Mouse (Mus musculus): ENCODE measurements around the gene Bcl2. TPM values are rescaled to one million over a fixed set of nuclear protein-coding genes. Genes with fewer than 3 reads are reported as not detected.

Bcl2 gene
- total and polyA plus RNA-seq, 3 experiments = 1.3 to 5.0 (median 3.5) TPM

DNA sequence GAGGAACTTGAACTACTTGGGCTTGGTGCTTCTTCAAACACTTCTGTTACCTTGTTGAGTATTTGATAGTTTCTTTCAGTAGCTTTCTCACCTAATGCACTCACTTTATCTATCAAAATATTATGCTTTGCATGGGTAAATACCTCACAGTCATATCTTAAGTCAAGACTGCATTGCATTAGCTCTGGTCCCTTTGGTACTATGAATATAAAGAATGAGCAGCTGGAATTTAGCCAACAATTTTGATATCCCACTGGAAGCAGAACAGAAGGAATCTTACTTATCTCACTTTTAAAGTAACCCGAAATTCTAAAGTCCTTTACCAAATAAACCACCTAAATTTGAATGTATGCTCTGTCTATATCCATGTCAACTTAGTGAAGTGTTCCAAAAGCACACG lies 83.1 kb downstream of the Bcl2 start:
- peaks cover 20% of the 10 kb centered on the region for H3K4me1 ChIP-seq (ENCODE audit: control insufficient read depth, insufficient read depth, low read length)
- WGBS = 40% methylated on average over 2 of the region's 2 CpGs

DNA sequence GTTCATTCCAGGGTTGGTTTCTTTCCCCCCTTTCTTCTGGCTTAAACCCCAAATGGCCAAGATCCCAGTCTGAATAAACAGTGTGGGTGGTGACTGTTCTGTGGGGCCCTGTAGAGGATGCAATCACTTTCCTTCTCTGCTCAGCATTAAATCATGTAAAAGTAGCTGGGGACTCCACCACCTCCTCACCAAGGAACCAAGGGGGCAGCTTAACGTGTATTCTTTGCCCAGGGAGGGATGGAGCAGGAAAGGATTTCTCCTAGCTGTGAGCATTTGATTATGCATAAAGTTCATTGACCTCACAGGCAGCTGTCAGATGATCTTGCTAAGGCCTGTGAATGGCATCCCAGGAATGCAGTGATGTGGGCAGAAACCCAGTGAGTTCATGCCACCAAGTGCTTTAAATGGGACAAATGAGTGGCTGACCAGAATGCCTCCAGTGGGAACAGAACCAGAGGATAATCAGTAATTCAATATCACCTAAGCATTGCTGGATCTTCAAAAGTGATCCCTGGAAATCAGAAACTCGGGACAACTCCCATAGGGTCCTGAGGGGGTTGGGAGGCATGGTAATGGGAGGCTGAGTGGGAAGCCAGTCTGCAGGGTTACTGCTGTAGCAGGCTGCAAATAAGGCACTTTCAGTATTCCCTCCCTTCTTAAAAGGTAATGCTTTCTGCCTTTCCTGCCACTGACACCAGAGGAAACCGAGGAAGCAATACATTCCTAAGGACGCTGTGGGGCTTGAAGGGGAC lies 84.0 kb downstream of the Bcl2 start:
- Histone ChIP-seq H3K4me1 (ENCODE audit: control insufficient read depth, insufficient read depth, low read length) (peaks cover 20% of the 10 kb centered on the region), H3K9ac (ENCODE audit: low read depth, low read length) (no peak overlapping the region), H3K79me2 (replicated peaks; ENCODE audit: control insufficient read depth, insufficient read depth, low read length) (no peaks in the 10 kb centered on the region), H3K36me3 (ENCODE audit: control insufficient read depth, insufficient read depth, low read length) (peaks cover 6% of the 10 kb centered on the region), H3K27ac (peak overlapping the region; percentile 33), H3K4me3 (no peak overlapping the region), H3K27me3 (ENCODE audit: control insufficient read depth, insufficient read depth, low read length) (no peaks in the 10 kb centered on the region)
- 41% methylated on average over 4 of the region's 4 CpGs for WGBS
- no peak for TF ChIP-seq EP300 (IDR thresholded peaks at IDR 0.05; ENCODE audit: insufficient read depth, low read depth, low read length)
- TF ChIP-seq CTCF (IDR thresholded peaks at IDR 0.05) = no peak
- TF ChIP-seq POLR2A (IDR thresholded peaks at IDR 0.05; ENCODE audit: insufficient read depth, low read depth, low read length) = no peak
- intact Hi-C loops (cut with DNase I) = loop anchor here (5.0 kb wide), 1 partner anchor 83 kb away; no protein-coding TSS in a partner anchor
- DNase-seq = peak; percentile 36 to 48

More for the DNA sequence above, 83.1 kb downstream of the Bcl2 start:
- Histone ChIP-seq H3K79me2 (replicated peaks; ENCODE audit: control insufficient read depth, insufficient read depth, low read length) (no peaks in the 10 kb centered on the region), H3K27ac (no peak overlapping the region), H3K27me3 (ENCODE audit: control insufficient read depth, insufficient read depth, low read length) (no peaks in the 10 kb centered on the region), H3K36me3 (ENCODE audit: control insufficient read depth, insufficient read depth, low read length) (peaks cover 6% of the 10 kb centered on the region), H3K9ac (ENCODE audit: low read depth, low read length) (no peak overlapping the region), H3K4me3 (no peak overlapping the region)
- DNase-seq = no peak
- intact Hi-C loops (cut with DNase I) = no loop called here
- TF ChIP-seq POLR2A (IDR thresholded peaks at IDR 0.05; ENCODE audit: insufficient read depth, low read depth, low read length) (no peak), CTCF (IDR thresholded peaks at IDR 0.05) (no peak), EP300 (IDR thresholded peaks at IDR 0.05; ENCODE audit: insufficient read depth, low read depth, low read length) (no peak)

DNA sequence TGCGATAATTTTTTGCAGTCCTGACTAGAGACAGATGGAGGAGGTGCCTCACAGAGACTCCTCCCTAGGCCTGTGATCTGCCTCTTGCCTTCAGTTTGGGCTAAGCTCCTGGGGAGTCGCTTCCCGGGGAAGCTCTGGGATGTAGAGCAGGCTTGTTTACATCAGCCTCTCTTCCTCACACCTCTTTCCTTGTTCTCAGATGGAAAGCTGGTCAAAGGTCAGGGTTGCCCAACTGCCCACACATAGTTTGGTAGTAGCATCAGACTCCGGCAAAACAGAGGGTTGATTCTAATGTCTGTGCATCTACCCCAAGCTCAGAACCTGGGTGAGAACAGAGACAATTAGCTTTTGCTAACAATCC lies 84.6 kb downstream of the Bcl2 start:
- H3K27me3 ChIP-seq (ENCODE audit: control insufficient read depth, insufficient read depth, low read length) = no peaks in the 10 kb centered on the region
- intact Hi-C loops (cut with DNase I) = loop anchor here (5.0 kb wide), 1 partner anchor 82 kb away; no protein-coding TSS in a partner anchor
- WGBS = 14% methylated on average over 4 of the region's 4 CpGs
- H3K4me1 ChIP-seq (ENCODE audit: control insufficient read depth, insufficient read depth, low read length) = peaks cover 20% of the 10 kb centered on the region
- TF ChIP-seq POLR2A (IDR thresholded peaks at IDR 0.05; ENCODE audit: insufficient read depth, low read depth, low read length) = peak; percentile 42; the same call in 1 of the 2 replicates
- no peak for TF ChIP-seq EP300 (IDR thresholded peaks at IDR 0.05; ENCODE audit: insufficient read depth, low read depth, low read length)
- H3K36me3 ChIP-seq (ENCODE audit: control insufficient read depth, insufficient read depth, low read length) = peaks cover 6% of the 10 kb centered on the region
- H3K4me3 ChIP-seq = no peak overlapping the region
- no peaks in the 10 kb centered on the region for H3K79me2 ChIP-seq (replicated peaks; ENCODE audit: control insufficient read depth, insufficient read depth, low read length)
- H3K27ac ChIP-seq = peak overlapping the region; percentile 33
- H3K9ac ChIP-seq (ENCODE audit: low read depth, low read length) = no peak overlapping the region
- peak; percentile 38 to 39 for DNase-seq

DNA sequence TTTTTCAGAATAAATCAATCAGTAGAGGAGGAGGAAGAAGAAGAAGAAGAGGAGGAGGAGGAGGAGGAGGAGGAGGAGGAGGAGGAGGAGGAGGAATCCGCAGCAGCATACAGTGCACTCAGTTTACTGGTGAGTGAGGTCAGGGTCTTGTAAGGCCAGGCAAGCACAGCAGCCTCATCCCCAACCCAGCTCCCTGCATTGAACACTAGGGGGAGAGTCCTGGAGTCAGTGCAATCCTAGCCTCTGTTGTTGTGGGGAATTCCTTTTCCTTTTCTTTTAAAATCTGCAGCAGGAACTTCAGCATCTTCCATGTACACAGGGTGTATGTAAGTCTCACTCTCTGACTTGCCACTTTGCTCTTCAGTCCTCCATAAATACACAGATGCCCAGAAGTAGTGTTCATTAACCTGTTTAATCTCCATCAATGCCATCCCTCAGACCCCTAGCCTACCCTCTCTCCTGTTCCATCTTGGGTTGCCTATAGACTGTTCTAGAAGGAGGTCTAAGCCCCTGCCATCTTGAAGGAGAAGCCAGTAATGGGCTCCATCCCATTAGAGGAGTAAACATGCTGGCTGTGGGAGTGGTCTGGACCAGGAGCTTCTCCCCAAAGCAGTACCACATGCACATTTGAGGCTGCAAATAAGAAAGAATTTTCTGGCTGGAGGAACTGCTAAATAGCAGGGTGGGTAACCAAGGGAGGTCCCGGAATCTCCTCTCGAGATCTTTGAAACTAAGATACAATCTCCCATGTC lies 85.2 kb downstream of the Bcl2 start:
- H3K27ac ChIP-seq = peak overlapping the region; percentile 33
- intact Hi-C loops (cut with DNase I) = loop anchor here (1.0 to 5.0 kb wide), 2 partner anchors 82 to 88 kb away; no protein-coding TSS in a partner anchor
- TF ChIP-seq EP300 (IDR thresholded peaks at IDR 0.05; ENCODE audit: insufficient read depth, low read depth, low read length) = no peak
- peak; percentile 69 for TF ChIP-seq CTCF (IDR thresholded peaks at IDR 0.05)

DNA sequence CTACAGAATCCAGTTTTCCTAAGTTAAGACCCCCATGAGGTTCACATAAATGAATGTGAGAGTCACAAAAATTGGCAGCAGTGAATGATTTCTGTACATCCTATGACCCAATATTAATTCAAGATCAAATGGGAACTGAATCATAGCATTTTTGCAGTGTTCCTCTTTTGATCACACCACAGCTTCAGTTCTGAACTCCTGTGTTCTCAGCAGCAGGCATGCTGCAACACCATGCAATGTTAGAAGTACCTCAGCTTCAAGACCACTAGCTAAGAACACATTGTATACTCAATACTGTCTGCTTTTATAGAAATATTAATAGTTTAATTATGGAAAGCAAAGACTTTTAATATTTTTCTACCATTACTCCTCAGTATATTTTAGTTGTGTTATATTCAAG lies 85.8 kb downstream of the Bcl2 start:
- Histone ChIP-seq H3K36me3 (ENCODE audit: control insufficient read depth, insufficient read depth, low read length) (peaks cover 6% of the 10 kb centered on the region), H3K79me2 (replicated peaks; ENCODE audit: control insufficient read depth, insufficient read depth, low read length) (no peaks in the 10 kb centered on the region), H3K9ac (ENCODE audit: low read depth, low read length) (no peak overlapping the region), H3K4me3 (no peak overlapping the region), H3K27me3 (ENCODE audit: control insufficient read depth, insufficient read depth, low read length) (no peaks in the 10 kb centered on the region), H3K27ac (no peak overlapping the region), H3K4me1 (ENCODE audit: control insufficient read depth, insufficient read depth, low read length) (peaks cover 20% of the 10 kb centered on the region)
- intact Hi-C loops (cut with DNase I) = loop anchor here (1.0 to 5.0 kb wide), 2 partner anchors 81 to 89 kb away; no protein-coding TSS in a partner anchor
- TF ChIP-seq POLR2A (IDR thresholded peaks at IDR 0.05; ENCODE audit: insufficient read depth, low read depth, low read length) = no peak
- TF ChIP-seq CTCF (IDR thresholded peaks at IDR 0.05) = no peak
- TF ChIP-seq EP300 (IDR thresholded peaks at IDR 0.05; ENCODE audit: insufficient read depth, low read depth, low read length) = no peak
- DNase-seq = no peak

More for the DNA sequence above, 85.2 kb downstream of the Bcl2 start:
- no peak for DNase-seq
- Histone ChIP-seq H3K27me3 (ENCODE audit: control insufficient read depth, insufficient read depth, low read length) (no peaks in the 10 kb centered on the region), H3K79me2 (replicated peaks; ENCODE audit: control insufficient read depth, insufficient read depth, low read length) (no peaks in the 10 kb centered on the region), H3K4me3 (no peak overlapping the region), H3K9ac (ENCODE audit: low read depth, low read length) (no peak overlapping the region), H3K4me1 (ENCODE audit: control insufficient read depth, insufficient read depth, low read length) (peaks cover 20% of the 10 kb centered on the region), H3K36me3 (ENCODE audit: control insufficient read depth, insufficient read depth, low read length) (peaks cover 6% of the 10 kb centered on the region)
- WGBS = 41% methylated on average over 3 of the region's 3 CpGs

Data from heart, adult 2 months (tissue).